Mouse (Mus musculus): ENCODE data around the gene Pitpnm2.
"Not testable (repeated sequence)": the region's sequence is repeated elsewhere in the genome, so short reads cannot be mapped to it uniquely, and the experiment has no call there.

The Pitpnm2 gene

GRCm38 (mm10) chr5:124221736-124222040 lies 27.9 kb downstream of the Pitpnm2 start:
- DNase-seq (ENCODE audit: extremely low read depth, insufficient read length, low spot score), result no peak

GRCm38 (mm10) chr5:124221037-124221735 lies 28.4 kb downstream of the Pitpnm2 start:
- peak; percentile 73 for DNase-seq (ENCODE audit: extremely low read depth, insufficient read length, low spot score)

- no peak for DNase-seq (ENCODE audit: extremely low read depth, insufficient read length, low spot score)
Measured at GRCm38 (mm10) chr5:124220551-124220950, 29.0 kb downstream of the Pitpnm2 start.

DNA sequence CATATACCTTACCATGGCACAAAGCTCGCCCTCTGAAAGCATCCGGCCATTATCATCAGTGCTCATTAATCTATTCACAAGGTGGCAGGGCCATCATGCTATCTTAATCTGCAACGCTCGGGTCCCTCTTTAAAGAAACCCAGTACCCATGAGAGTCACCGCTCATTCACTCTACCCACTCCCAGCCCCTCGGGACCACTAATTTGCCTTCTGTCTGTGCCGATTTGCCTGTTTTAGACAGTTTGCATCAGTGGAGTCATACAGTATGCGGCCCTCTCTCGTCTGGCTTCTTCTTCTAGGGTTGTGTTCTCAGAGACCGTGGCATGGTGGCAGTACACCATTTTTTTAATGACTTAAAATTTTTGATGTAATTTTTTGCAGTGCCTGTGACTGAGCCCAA lies 30.1 kb downstream of the Pitpnm2 start:
- no peak for DNase-seq (ENCODE audit: extremely low read depth, insufficient read length, low spot score)

GRCm38 (mm10) chr5:124218986-124219385 lies 30.6 kb downstream of the Pitpnm2 start:
- no peak for DNase-seq (ENCODE audit: extremely low read depth, insufficient read length, low spot score)

- no peak for DNase-seq (ENCODE audit: extremely low read depth, insufficient read length, low spot score)
Measured at GRCm38 (mm10) chr5:124217566-124218249, 31.9 kb downstream of the Pitpnm2 start.

DNA sequence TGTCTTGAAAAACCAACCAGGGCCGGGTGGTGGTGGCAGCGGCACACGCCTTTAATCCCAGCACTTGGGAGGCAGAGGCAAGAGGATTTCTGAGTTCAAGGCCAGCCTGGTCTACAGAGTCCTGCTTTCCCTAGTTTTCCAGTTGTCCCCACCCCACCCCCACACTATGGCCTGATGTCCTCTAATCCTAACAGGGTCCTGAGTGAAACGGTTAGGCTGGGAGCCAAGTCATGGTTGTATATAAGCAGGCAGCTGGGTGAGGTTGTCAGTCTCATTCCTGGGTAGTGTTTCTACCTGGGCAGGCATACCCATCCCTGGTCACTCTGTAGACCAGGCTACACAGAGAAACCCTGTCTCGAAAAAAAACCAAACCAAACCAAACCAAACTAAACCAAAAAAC lies 32.5 kb downstream of the Pitpnm2 start:
- DNase-seq (ENCODE audit: extremely low read depth, insufficient read length, low spot score), result not testable (repeated sequence)

DNA sequence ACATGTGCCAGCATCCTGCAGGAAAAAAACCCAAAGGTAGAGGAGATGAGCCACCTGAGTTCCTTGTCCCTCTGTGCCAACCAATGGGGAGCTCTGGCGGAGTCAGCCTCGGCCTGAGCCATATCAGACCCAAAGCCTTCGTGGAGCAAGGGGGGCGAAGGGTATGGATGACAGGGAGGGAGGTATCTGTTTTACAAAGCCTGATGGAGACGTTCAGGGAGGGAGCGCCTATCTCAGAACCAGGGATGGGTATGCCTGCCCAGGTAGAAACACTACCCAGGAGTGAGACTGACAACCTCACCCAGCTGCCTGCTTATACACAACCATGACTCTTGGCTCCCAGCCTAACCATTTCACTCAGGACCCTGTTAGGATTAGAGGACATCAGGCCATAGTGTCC lies 33.2 kb downstream of the Pitpnm2 start:
- DNase-seq (ENCODE audit: extremely low read depth, insufficient read length, low spot score), result no peak

- no peak for DNase-seq (ENCODE audit: extremely low read depth, insufficient read length, low spot score)
Measured at GRCm38 (mm10) chr5:124215647-124216046, 33.9 kb downstream of the Pitpnm2 start.

DNA sequence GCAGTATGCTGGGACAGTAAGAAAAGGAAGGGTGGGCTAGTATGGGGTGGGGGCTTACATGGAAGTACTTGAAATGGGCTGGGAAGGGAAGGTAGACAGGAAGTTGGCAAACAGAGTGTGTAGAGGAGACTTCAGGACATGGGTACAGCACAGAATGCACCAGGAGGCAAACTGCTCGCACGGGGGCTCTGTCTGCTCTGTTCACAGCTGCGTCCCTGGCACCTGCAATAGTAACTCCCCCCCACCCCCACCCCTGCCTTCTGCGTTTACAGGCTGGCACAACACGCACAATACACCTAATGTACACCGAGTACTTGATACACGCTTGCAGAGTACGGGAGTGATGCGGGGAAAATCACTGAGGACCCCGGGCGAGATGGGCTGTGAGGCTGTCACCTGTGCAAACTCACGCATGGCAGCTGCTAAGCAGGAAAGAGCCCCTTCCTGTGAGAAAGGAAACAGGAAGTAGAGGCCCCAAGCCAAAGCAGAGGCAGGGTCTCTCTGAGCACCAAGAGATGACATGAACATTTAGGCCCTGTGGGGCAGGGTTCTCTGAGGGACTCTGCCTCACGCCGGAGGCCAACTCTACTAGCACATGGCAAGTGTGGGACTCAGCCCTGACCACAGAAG lies 34.9 kb downstream of the Pitpnm2 start:
- DNase-seq (ENCODE audit: extremely low read depth, insufficient read length, low spot score), result no peak

DNA sequence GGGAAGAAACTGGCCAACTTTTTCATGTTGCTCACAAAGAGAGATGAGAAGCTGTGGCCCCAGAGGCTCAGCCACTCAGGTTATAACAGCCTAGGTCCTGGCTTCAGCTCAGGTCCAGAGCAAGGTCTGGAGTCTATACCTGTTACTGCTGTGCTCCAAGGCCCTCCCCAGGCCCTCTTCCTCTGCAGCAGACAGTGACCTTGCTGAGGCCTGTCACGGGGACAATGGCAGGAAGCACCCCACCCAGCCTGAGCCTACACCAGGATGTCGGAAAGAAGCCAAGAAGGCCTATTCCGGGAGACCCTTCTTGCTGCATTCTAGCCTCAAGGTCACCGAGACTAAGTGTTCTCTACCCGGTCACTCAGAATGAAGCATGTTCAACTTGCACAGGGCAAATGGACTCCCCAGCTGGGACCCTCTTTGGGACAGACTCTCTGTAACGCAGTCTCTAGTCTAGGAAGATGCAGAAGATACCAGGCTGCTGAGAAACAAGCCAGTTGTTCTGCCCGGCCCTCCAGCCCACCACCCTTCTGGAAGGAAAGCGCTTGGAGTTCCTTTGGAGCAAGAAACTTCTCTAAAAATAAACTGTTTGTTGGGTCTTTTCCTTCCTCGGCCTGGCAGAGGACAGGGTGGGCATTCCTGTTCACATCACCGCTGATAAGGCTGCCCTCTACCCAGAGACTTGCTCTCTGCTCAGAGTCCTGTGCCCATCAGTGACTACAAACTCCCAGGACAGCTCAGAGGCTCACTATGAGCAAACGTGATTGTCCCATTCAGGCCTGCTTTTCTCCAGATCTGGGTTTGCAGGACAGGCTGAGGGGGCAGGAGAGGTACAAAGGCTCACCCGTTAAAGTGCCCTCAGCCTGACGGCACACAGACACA lies 35.7 kb downstream of the Pitpnm2 start:
- DNase-seq (ENCODE audit: extremely low read depth, insufficient read length, low spot score), result no peak

GRCm38 (mm10) chr5:124211669-124212068 lies 37.9 kb downstream of the Pitpnm2 start:
- no peak for DNase-seq (ENCODE audit: extremely low read depth, insufficient read length, low spot score)

DNA sequence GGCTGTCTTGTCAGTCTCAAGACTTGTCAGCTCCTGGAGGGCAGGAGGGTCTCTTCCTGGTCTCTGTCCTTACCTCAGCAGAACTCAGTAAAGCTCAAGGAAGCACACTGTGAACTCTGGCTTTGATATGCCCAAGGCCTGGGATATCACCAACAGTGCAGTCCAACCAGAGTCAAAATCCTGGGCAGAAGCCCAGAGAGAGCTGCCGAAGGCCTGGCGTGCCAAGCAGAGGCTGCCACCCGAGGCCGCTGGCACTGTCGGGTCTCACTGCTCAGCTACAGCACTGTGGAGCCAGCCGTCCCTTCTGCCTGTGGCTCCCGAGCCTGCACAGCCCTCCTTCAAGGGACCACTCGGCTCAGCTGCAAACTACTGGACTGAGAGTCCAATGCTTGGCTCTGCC lies 38.3 kb downstream of the Pitpnm2 start:
- DNase-seq (ENCODE audit: extremely low read depth, insufficient read length, low spot score), result no peak

GRCm38 (mm10) chr5:124210281-124211016 lies 39.1 kb downstream of the Pitpnm2 start:
- DNase-seq (ENCODE audit: extremely low read depth, insufficient read length, low spot score), result no peak

- DNase-seq (ENCODE audit: extremely low read depth, insufficient read length, low spot score), result no peak
Measured at GRCm38 (mm10) chr5:124209850-124210249, 39.7 kb downstream of the Pitpnm2 start.

DNA sequence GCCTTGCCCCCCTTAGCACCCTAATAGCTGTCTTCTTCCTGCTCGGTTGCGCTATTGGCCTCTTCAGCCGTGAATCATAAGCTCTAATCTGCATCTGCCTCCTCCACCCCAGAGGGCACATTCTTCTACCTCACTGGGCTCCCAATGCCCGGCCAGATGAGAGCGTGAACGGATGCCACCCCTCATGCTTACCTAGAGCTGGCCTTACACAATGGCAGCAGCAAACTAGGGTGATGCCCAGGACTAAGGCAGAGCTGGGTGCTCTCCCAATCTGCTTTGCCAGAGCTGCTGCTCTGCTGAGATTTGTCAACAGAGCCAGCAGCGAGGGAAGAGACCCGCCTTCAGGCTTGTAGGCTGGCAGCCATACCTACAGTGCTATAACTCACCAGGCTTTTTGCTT lies 41.5 kb downstream of the Pitpnm2 start:
- no peak for DNase-seq (ENCODE audit: extremely low read depth, insufficient read length, low spot score)

- no peak for DNase-seq (ENCODE audit: extremely low read depth, insufficient read length, low spot score)
Measured at GRCm38 (mm10) chr5:124206481-124207038, 43.0 kb downstream of the Pitpnm2 start.

GRCm38 (mm10) chr5:124205809-124206380 lies 43.7 kb downstream of the Pitpnm2 start:
- DNase-seq (ENCODE audit: extremely low read depth, insufficient read length, low spot score), result no peak

DNA sequence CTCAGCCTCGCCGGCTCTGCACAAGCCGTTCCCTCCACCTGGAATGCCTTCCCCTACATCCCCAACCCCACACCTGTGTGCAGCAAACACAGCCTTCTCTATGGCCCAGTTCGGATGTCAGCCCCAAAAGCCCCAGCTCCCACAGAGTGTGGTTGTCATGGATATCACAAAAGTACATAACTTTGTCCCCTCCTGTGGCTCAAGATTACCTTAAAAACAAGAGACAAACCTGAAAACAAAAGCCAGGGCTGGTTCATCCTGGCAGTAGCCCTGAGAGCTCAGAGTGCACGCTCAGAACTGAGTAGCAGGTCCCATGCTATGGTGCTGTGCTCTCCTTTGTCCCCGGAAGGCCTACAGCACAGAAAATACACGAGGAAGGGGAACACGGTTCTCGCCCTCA lies 44.3 kb downstream of the Pitpnm2 start:
- no peak for DNase-seq (ENCODE audit: extremely low read depth, insufficient read length, low spot score)
